Mouse (Mus musculus) kidney, embryonic 16.5 days (tissue): Measurements from ENCODE around the gene Alg5. TPM values are rescaled to one million over a fixed set of nuclear protein-coding genes. Genes with fewer than 3 reads are reported as not detected.
A peak's percentile ranks its signal among the peaks of the same experiment; 100 is the strongest.
"Not testable (repeated sequence)": the region's sequence is repeated elsewhere in the genome, so short reads cannot be mapped to it uniquely, and the experiment has no call there.

Experiments
- ATAC-seq: fragments of 200-750 bp; cut with Nextera tagmentation; 2 replicates; pipeline ENCODE4 v1.8.0; 2017; ENCODE audit warnings: moderate TSS enrichment; ENCODE audit not compliant: low FRiP score, low TSS enrichment
- H3K27ac ChIP-seq: fragments of 300-500 bp; sonication (generic); 2 replicates; pipeline ENCODE4 v1.5.1; 2014; ENCODE audit warnings: low read length
- H3K27me3 ChIP-seq: fragments of 300-500 bp; sonication (generic); 2 replicates; pipeline ENCODE4 v1.6.1; 2014; ENCODE audit warnings: low read length, control low read depth, mixed read lengths; ENCODE audit not compliant: insufficient read depth
- H3K36me3 ChIP-seq: fragments of 300-500 bp; sonication (generic); 2 replicates; pipeline ENCODE4 v1.6.1; 2014; ENCODE audit warnings: low read length, control low read depth, mixed read lengths; ENCODE audit not compliant: insufficient read depth
- H3K4me1 ChIP-seq: fragments of 300-500 bp; sonication (generic); 2 replicates; pipeline ENCODE4 v1.6.1; 2014; ENCODE audit warnings: low read length, control low read depth, mixed read lengths; ENCODE audit not compliant: insufficient read depth
- H3K4me2 ChIP-seq: fragments of 300-500 bp; sonication (generic); replicated peaks from 2 replicates; pipeline ENCODE4 v1.6.1; 2014; ENCODE audit warnings: low read depth, low read length
- H3K4me3 ChIP-seq: fragments of 300-500 bp; sonication (generic); 2 replicates; pipeline ENCODE4 v1.5.1; 2014; ENCODE audit warnings: mild to moderate bottlenecking, low read length
- H3K9ac ChIP-seq: fragments of 300-500 bp; sonication (generic); replicated peaks from 2 replicates; pipeline ENCODE4 v1.6.1; 2014; ENCODE audit warnings: low read length
- H3K9me3 ChIP-seq: fragments of 300-500 bp; sonication (generic); 2 replicates; pipeline ENCODE4 v1.6.1; 2016; ENCODE audit warnings: low read length, control low read depth
- WGBS: fragments of 180-500 bp; shearing (Covaris S2); extraction: QIAGEN DNeasy Blood & Tissue Kit; methylation state at CpG from one replicate; pipeline ENCODE4 v1.1.7; 2014; 5-methylcytosine and 5-hydroxymethylcytosine counted together
- polyA plus RNA-seq: library from polyadenylated mRNA; unstranded; fragments of >200 nt; fragmentation: Nextera tagmentation; extraction: Ambion mirVana; gene quantifications from 2 replicates; pipeline ENCODE4 v1.2.1, GENCODE M21; 2015

Gene Alg5
- polyA plus RNA-seq, 1 experiment from 2014 or later = 58.8 TPM

DNA sequence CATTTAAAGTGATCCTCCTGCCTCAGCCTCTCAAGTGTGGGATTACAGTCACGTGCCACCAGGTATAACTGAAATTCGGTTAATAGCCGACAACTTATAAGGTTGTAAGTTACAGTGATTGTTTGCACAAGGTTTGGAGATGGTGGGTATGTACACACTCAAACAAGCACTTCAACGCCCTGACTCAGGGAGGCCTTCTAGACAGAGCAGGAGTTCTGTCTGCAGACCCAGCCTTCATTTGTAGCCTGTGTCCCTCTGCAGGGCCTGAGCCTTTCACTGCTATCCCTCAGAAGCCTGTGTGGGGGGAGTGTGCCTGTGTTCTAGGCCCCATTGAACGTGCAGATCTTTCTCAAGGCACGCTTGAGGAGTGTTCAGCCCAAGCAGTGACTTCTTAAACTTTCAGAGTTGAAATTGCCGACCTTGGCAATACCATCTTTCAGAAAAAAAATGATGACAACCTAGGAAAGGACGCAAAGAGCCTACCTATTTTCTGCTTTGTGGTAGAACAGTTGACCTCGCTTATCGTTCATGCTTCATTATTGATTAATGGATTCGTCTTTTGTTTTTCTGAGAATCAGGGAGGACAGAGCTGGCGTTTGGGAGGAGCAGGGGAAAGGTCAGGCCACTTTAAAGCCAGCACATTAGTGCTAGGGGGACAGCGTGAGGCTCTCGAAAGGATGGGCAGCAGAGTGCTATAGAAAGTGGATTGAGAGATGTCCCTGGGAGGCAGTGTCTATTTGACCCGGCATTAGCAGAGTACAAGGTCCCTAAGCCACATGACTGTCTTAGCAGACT lies 25.2 kb downstream of the Alg5 start:
- H3K4me3 ChIP-seq = no peak overlapping the region
- no peak overlapping the region for H3K27ac ChIP-seq
- no peak overlapping the region for H3K4me2 ChIP-seq
- no peak for ATAC-seq
- peaks cover 13% of the 10 kb centered on the region; the same call in 1 of the 2 replicates for H3K4me1 ChIP-seq
- no peak overlapping the region for H3K9ac ChIP-seq
- no peaks in the 10 kb centered on the region for H3K36me3 ChIP-seq
- no peaks in the 10 kb centered on the region for H3K9me3 ChIP-seq
- 58% methylated on average over 15 of the region's 15 CpGs for WGBS
- no peaks in the 10 kb centered on the region for H3K27me3 ChIP-seq

DNA sequence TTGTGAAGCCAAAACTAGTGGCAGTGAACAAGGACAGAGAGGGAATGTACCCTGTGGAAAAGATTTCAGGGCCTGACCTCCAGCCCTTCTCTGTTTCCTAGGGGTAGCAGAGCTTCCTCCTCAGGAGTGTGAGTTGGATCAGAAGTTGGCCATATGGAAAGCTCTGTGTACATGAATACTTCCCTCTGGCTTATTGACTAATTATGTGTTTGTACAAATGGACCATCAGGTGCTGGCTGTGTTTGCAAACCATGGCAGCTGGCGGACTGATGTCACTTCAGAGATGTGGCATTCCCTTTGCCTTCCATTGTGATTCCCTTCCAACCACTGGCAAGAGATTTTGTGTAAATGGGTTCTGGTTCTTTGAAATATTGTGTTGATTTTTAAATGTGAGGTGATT lies 25.9 kb downstream of the Alg5 start:
- ATAC-seq = no peak
- Histone ChIP-seq H3K4me2 (no peak overlapping the region), H3K4me1 (peaks cover 13% of the 10 kb centered on the region; the same call in 1 of the 2 replicates), H3K4me3 (no peak overlapping the region), H3K9ac (no peak overlapping the region), H3K27ac (no peak overlapping the region), H3K27me3 (no peaks in the 10 kb centered on the region), H3K36me3 (no peaks in the 10 kb centered on the region), H3K9me3 (no peaks in the 10 kb centered on the region)
- 88% methylated on average over 1 of the region's 1 CpGs for WGBS

DNA sequence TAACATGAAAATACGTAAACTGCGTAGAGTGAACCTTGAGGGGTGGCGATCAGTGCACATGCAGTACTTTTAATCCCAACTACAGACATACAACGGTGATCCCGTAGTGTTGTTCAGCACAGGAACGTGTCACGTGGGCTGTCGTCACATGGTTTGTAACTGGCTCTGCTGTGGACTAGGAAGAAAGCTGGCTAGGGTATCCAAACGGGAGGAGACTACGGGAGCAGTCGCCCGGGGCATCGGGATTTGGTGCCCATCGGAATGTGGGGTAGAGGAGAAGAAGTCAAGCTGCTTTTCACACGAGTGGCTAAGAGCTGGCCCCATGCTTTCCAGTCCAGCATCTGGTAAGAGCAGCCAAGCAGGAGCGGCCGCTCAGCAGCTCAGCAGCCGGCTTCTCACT lies 29.1 kb downstream of the Alg5 start:
- peak overlapping the region; percentile 14; the same call in 1 of the 2 replicates for H3K4me3 ChIP-seq
- no peak for ATAC-seq

DNA sequence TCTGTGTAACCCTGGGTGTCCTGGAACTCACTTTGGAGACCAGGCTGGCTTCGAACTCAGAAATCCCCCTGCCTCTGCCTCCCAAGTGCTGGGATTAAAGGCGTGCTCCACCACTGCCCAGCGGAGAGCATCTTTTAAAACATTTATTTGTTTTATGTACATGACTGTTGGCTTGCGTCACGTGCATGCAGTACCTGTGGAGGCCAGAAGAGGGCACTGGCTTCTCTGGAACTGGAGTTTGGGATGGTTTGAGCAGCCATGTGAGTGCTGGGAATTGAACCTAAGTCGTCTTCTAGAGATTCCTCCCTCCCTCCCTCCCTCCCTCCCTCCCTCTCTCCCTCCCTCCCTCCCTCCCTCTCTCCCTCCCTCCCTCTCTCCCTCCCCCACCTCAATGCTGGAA lies 30.2 kb downstream of the Alg5 start:
- 90% methylated on average over 6 of the region's 6 CpGs for WGBS
- not testable (repeated sequence) for ATAC-seq, H3K36me3 ChIP-seq, H3K9me3 ChIP-seq, H3K27me3 ChIP-seq, H3K9ac ChIP-seq, H3K4me3 ChIP-seq, H3K4me2 ChIP-seq, H3K4me1 ChIP-seq, H3K27ac ChIP-seq

More for the DNA sequence above, 29.1 kb downstream of the Alg5 start:
- H3K9ac ChIP-seq = no peak overlapping the region
- peak overlapping the region; percentile 21 for H3K4me2 ChIP-seq
- no peaks in the 10 kb centered on the region for H3K9me3 ChIP-seq
- no peaks in the 10 kb centered on the region for H3K36me3 ChIP-seq
- 76% methylated on average over 18 of the region's 18 CpGs for WGBS
- H3K27me3 ChIP-seq = no peaks in the 10 kb centered on the region
- no peak overlapping the region for H3K27ac ChIP-seq
- H3K4me1 ChIP-seq = 0 out of 2 replicates have a peak, but pooled peaks cover 3% of the 10 kb centered on the region

DNA sequence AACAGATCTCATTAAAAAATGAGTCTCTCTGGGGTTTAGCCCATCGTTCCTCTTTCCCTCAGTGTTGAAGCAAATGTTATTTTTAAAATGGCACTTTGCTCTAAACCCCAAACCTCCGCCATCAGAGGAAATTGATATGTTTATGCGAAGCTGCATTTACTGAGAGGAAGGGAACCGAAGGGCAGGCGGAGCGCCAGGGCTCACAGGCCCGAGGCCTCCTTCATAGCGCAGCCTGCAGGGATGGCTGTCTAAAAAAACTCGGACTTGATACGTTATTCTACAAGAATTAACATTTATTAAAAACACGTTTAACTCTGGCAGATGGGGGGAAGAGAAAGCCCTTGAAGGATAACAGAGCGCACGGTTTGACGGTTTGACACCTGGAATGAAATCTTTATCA lies 30.7 kb downstream of the Alg5 start:
- Histone ChIP-seq H3K36me3 (no peaks in the 10 kb centered on the region), H3K9ac (no peak overlapping the region), H3K4me3 (no peak overlapping the region), H3K27ac (no peak overlapping the region), H3K4me1 (0 out of 2 replicates have a peak, but pooled peaks cover 3% of the 10 kb centered on the region), H3K27me3 (no peaks in the 10 kb centered on the region), H3K4me2 (no peak overlapping the region), H3K9me3 (no peaks in the 10 kb centered on the region)
- ATAC-seq = no peak
- 74% methylated on average over 14 of the region's 14 CpGs for WGBS

DNA sequence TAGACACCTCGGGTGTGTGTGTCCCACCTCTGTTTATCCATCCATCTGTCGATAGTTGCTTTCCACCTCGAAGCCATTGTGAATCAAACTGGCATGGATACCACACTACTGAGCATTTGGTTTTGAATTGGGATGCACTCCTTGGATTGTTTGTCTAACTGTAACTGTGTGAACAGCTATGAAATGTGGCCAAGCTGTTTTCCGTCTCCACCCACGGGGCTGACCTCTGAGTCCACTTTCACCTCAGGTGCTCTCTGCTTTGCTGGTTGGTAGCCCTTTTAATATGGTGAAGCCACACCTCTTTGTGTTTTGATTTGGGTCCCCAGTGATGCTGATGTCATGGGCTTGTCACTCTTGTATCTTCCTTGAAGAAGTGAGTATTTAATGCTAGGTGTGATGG lies 31.5 kb downstream of the Alg5 start:
- Histone ChIP-seq H3K36me3 (no peaks in the 10 kb centered on the region), H3K4me3 (no peak overlapping the region), H3K27me3 (no peaks in the 10 kb centered on the region), H3K9me3 (no peaks in the 10 kb centered on the region), H3K4me1 (0 out of 2 replicates have a peak, but pooled peaks cover 3% of the 10 kb centered on the region), H3K27ac (no peak overlapping the region), H3K4me2 (no peak overlapping the region), H3K9ac (no peak overlapping the region)
- no peak for ATAC-seq
- 66% methylated on average over 5 of the region's 5 CpGs for WGBS

DNA sequence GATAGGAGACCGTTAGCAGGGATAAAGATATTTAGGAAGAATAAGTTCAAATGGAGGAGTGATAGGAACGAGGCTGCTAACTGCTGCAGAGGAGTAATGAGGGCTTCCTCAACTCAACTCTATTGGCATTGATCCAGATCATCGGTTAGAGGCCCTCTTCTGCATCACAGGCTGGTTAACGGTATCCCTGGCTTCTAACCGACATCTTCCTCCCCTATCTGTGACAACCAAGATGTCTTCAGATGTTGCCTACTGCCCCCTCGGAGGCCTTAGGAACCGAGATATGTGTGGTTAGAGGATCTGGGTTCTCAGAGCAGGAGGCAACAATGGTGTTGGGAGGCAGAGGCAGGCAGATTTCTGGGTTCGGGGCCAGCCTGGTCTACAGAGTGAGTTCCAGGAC lies 33.3 kb downstream of the Alg5 start:
- no peak overlapping the region for H3K4me2 ChIP-seq
- H3K36me3 ChIP-seq = no peaks in the 10 kb centered on the region
- no peaks in the 10 kb centered on the region for H3K27me3 ChIP-seq
- ATAC-seq = no peak
- H3K4me1 ChIP-seq = 0 out of 2 replicates have a peak, but pooled peaks cover 3% of the 10 kb centered on the region
- H3K27ac ChIP-seq = no peak overlapping the region
- 89% methylated on average over 8 of the region's 8 CpGs for WGBS
- H3K4me3 ChIP-seq = no peak overlapping the region
- H3K9ac ChIP-seq = no peak overlapping the region
- peaks cover 6% of the 10 kb centered on the region for H3K9me3 ChIP-seq

DNA sequence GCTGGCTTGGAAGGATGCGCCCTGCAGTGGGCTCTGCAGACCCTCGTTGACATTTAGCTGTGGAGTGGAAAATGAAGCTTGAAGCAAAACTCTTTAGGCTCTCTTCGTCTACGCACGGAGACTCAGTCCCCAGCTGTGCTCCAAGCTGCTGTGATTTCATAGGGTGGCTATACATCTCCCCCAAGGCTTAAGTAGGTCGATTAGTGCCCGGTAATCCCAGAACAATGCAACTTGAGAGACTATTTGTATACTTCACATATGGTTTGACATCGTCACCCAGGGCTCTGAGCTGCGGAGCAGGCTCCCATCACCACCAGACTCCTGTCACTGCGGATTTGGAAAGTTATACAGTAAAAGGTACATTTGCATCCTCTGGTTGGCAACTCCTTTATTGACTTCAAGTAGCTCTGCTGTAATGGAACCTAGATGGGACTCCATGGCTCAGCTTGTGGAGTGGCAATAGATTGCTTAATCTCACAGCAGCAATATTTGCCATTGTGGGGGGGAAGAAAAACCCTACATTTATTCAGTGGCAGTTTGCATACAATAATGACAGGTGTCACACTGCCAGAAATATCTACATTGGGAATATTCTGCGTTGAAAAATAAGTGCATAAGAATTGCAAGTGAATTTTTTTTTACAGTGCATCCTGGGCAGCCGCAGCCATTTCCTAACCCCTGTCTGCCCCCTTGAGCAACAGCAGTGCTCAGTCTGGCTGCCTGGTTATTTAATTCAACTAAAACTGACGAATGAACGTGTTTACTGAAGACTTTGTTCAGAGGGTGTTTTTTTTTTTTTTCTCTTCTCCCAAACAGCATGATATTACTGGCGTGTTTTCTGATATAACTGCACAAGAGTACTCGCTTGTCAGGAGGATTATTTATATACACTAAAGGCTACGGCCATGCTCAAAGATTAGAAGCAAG lies 34.3 kb downstream of the Alg5 start:
- Histone ChIP-seq H3K27me3 (no peaks in the 10 kb centered on the region), H3K9ac (no peak overlapping the region), H3K36me3 (no peaks in the 10 kb centered on the region), H3K9me3 (peaks cover 7% of the 10 kb centered on the region), H3K4me3 (no peak overlapping the region), H3K4me1 (no peaks in the 10 kb centered on the region), H3K4me2 (no peak overlapping the region), H3K27ac (no peak overlapping the region)
- WGBS = 74% methylated on average over 17 of the region's 17 CpGs
- ATAC-seq = no peak

DNA sequence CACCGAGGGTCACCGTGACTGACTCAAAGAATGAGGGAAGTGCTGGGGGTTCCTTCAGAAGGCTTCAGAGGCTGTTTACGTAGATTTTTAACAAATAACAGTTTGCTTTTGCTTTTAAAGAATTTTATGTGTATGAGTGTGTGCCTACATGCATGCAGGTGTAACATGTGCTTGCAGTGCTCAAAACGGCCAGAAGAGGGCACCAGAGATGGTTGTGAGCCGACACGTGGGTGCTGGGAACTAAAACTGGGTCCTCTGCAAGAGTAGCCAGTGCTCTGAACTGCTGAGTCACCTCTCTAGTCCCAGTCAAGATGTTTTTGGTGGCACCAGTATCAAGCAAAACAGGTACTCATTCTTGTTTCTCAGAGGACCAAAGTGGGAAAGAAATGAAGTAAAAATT lies 38.3 kb downstream of the Alg5 start:
- Histone ChIP-seq H3K4me1 (0 out of 2 replicates have a peak, but pooled peaks cover 5% of the 10 kb centered on the region), H3K36me3 (no peaks in the 10 kb centered on the region), H3K9ac (no peak overlapping the region), H3K4me2 (no peak overlapping the region), H3K4me3 (no peak overlapping the region), H3K27me3 (no peaks in the 10 kb centered on the region), H3K9me3 (peaks cover 7% of the 10 kb centered on the region), H3K27ac (no peak overlapping the region)
- WGBS = 88% methylated on average over 6 of the region's 6 CpGs
- ATAC-seq = no peak
